Mouse (Mus musculus) lung, postnatal 0 days (tissue): Measurements from ENCODE around the gene Zfp831.

Source experiments
- CTCF ChIP-seq: IDR thresholded peaks from 2 replicates; pipeline ENCODE4 v1.5.1; 2016; ENCODE audit warnings: antibody characterized with exemption, mild to moderate bottlenecking
- EP300 ChIP-seq: IDR thresholded peaks from 2 replicates; pipeline ENCODE4 v1.6.1; 2016; ENCODE audit warnings: antibody characterized with exemption, mild to moderate bottlenecking, control low read depth

- TF ChIP-seq CTCF (no peak), EP300 (no peak)
Observed at GRCm38 (mm10) chr2:174701351-174701750, 58.0 kb downstream of the Zfp831 start.
